Mouse (Mus musculus) liver, embryonic 15.5 days (tissue): ENCODE data around the gene 2010111I01Rik. TPM values are rescaled to one million over a fixed set of nuclear protein-coding genes. Genes with fewer than 3 reads are reported as not detected.

Source experiments
- ATAC-seq: fragments of 200-750 bp; cut with Nextera tagmentation; 2 replicates; pipeline ENCODE4 v1.8.0; 2017; ENCODE audit warnings: moderate number of reproducible peaks, mild to moderate bottlenecking, moderate library complexity; ENCODE audit not compliant: insufficient read depth
- H3K27ac ChIP-seq: fragments of 300-500 bp; sonication (generic); replicated peaks from 2 replicates; pipeline ENCODE4 v1.5.1; 2015; ENCODE audit warnings: mild to moderate bottlenecking, inconsistent platforms
- H3K27me3 ChIP-seq: fragments of 300-500 bp; sonication (generic); 2 replicates; pipeline ENCODE4 v1.6.1; 2015; ENCODE audit warnings: mild to moderate bottlenecking, inconsistent platforms
- H3K36me3 ChIP-seq: fragments of 300-500 bp; sonication (generic); replicated peaks from 2 replicates; pipeline ENCODE4 v1.6.1; 2015; ENCODE audit warnings: moderate library complexity, mild to moderate bottlenecking, inconsistent platforms
- H3K4me1 ChIP-seq: fragments of 300-500 bp; sonication (generic); replicated peaks from 2 replicates; pipeline ENCODE4 v1.6.1; 2015; ENCODE audit warnings: inconsistent platforms
- H3K4me2 ChIP-seq: fragments of 300-500 bp; sonication (generic); 2 replicates; pipeline ENCODE4 v1.6.1; 2015; ENCODE audit warnings: moderate library complexity, mild to moderate bottlenecking, inconsistent platforms
- H3K4me3 ChIP-seq: fragments of 300-500 bp; sonication (generic); replicated peaks from 2 replicates; pipeline ENCODE4 v1.5.1; 2015; ENCODE audit warnings: mild to moderate bottlenecking, inconsistent platforms
- H3K9ac ChIP-seq: fragments of 300-500 bp; sonication (generic); 2 replicates; pipeline ENCODE4 v1.6.1; 2015; ENCODE audit warnings: moderate library complexity, mild to moderate bottlenecking, inconsistent platforms
- H3K9me3 ChIP-seq: fragments of 300-500 bp; sonication (generic); replicated peaks from 2 replicates; pipeline ENCODE4 v1.6.1; 2016; ENCODE audit warnings: inconsistent platforms
- WGBS: fragments of 180-500 bp; shearing (Covaris S2); methylation state at CpG from one replicate; pipeline ENCODE4 v1.1.7; 2015; ENCODE audit warnings: mixed read lengths; ENCODE audit not compliant: insufficient replicate concordance; 5-methylcytosine and 5-hydroxymethylcytosine counted together
- polyA plus RNA-seq: library from polyadenylated mRNA; unstranded; fragments of >200 nt; fragmentation: Nextera tagmentation; extraction: Ambion mirVana; gene quantifications from 2 replicates; pipeline ENCODE4 v1.2.1, GENCODE M21; 2015

2010111I01Rik gene
- polyA plus RNA-seq, 1 experiment from 2014 or later = 14.6 TPM

DNA sequence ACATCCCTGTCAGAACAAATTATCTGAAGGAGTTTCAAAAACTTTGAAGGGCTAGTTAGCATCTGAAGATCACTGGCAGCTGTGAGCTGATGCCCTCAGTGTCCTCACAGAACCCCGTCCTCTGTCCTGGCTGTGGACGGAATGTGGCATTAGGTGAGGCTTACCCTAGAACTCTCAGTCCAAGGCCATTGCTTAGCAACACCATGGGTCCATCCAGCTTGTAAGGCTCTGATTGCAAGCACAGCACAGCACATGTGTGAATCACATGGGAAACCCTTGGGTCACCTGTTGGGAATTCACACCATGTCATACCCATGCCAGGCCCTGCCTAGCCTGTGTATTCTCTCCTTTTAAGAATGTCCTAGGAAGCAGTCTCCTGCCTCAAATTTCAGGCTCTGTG is 332.3 kb downstream of the 2010111I01Rik start:
- H3K4me3 ChIP-seq = no peak overlapping the region
- no peak for ATAC-seq
- H3K9me3 ChIP-seq = no peaks in the 10 kb centered on the region
- H3K4me2 ChIP-seq = no peak overlapping the region
- no peaks in the 10 kb centered on the region for H3K27me3 ChIP-seq
- H3K4me1 ChIP-seq = peaks cover 8% of the 10 kb centered on the region
- no peak overlapping the region for H3K27ac ChIP-seq
- no peak overlapping the region for H3K9ac ChIP-seq
- H3K36me3 ChIP-seq = peaks cover 34% of the 10 kb centered on the region
- WGBS = 72% methylated on average over 2 of the region's 2 CpGs

DNA sequence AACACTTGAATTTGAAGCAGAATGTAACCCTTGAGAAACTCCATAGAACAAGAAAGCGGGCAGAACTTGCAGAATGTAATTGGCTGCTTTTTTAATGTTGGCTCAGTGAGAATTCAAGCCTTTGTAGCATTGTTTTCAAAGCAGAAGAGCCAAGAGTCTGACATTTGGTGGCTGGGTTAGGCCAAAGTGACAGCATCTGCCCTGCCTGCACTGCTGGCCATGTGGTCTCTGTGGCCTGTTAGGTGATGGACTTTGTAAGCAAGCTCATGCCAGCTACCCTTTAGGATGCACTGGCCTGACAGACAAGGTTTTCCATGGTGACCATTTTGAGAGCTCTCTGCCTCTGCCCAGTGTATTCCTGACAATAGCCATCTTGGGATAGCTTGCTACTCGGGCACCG is 333.2 kb downstream of the 2010111I01Rik start:
- H3K27me3 ChIP-seq = no peaks in the 10 kb centered on the region
- peaks cover 43% of the 10 kb centered on the region for H3K36me3 ChIP-seq
- whole genome bisulfite sequencing = 79% methylated on average over 3 of the region's 3 CpGs
- H3K4me1 ChIP-seq = peaks cover 8% of the 10 kb centered on the region
- H3K27ac ChIP-seq = no peak overlapping the region
- H3K9ac ChIP-seq = no peak overlapping the region
- no peak overlapping the region for H3K4me3 ChIP-seq
- ATAC-seq = no peak
- H3K9me3 ChIP-seq = no peaks in the 10 kb centered on the region
- no peak overlapping the region for H3K4me2 ChIP-seq

DNA sequence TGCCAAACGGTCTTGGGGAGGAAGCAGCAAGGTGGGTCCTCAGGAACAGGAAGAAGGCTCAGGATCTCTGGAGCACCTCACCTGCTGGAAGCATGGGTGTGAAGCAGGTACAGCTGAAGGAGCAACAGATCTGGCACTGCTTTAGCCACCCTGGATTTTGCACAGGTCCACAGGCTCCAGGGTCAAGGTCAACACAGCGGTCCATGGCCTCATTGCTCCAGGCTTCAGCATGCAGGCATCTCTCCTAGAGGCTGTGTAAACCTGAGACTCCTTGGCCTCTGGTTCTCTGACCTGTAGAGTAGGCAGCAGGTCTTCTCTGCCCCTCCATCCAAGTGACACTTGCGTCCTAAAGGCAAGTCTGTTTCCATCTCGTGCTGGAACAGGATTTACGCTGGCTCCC is 334.2 kb downstream of the 2010111I01Rik start:
- 72% methylated on average over 5 of the region's 5 CpGs for WGBS
- ATAC-seq = no peak
- H3K9ac ChIP-seq = no peak overlapping the region
- no peak overlapping the region for H3K27ac ChIP-seq
- H3K4me2 ChIP-seq = no peak overlapping the region
- H3K4me3 ChIP-seq = no peak overlapping the region
- peaks cover 2% of the 10 kb centered on the region for H3K4me1 ChIP-seq
- peaks cover 53% of the 10 kb centered on the region for H3K36me3 ChIP-seq
- H3K27me3 ChIP-seq = no peaks in the 10 kb centered on the region
- no peaks in the 10 kb centered on the region for H3K9me3 ChIP-seq

DNA sequence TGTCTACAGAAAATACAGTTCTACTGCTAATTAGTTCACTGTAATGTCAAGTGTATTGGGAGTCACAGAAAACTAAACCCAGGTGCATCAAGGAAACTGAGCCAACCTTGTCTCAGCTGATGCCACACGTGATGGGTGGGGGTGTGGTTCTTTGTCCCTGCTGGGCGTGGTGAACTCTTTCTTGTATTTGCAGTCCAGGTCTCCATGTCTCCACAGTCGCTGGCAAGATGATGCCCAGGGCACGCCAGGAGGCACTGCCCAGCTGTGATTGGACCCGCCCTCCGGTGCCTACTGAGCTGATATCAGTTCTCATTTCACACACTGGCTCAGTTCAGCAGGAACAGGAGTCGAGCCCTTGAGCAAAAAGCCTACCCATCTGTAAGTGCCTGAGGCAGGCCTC is 336.2 kb downstream of the 2010111I01Rik start:
- no peak overlapping the region for H3K9ac ChIP-seq
- H3K9me3 ChIP-seq = no peaks in the 10 kb centered on the region
- no peak for ATAC-seq
- H3K4me3 ChIP-seq = no peak overlapping the region
- 63% methylated on average over 7 of the region's 7 CpGs for WGBS
- H3K4me1 ChIP-seq = no peaks in the 10 kb centered on the region; the same call in 1 of the 2 replicates
- H3K4me2 ChIP-seq = no peak overlapping the region
- H3K27me3 ChIP-seq = no peaks in the 10 kb centered on the region
- peaks cover 54% of the 10 kb centered on the region for H3K36me3 ChIP-seq
- no peak overlapping the region for H3K27ac ChIP-seq

DNA sequence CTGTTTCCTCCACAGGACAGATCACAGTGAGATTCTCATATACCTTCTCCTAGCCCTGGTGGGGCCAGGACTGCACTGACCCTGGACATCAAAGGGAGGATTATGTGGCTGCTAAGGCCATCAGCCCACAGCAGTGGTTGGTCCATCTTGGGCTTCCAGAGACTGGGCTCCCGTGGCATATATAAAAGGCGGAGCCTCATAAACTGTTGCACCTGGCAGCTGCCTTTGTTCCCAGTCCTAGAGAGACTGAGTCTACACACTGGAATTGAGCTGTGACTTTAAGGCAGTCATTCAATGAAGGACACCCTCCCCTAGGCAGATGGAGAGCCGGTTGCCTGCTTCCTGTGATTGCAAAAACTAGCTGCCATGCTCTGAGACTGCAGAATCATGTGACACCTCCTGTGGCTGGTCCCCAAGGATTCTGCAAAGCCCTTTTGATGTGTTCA is 337.1 kb downstream of the 2010111I01Rik start:
- ATAC-seq = no peak
- Histone ChIP-seq H3K4me3 (no peak overlapping the region), H3K4me2 (no peak overlapping the region), H3K9ac (no peak overlapping the region), H3K4me1 (no peaks in the 10 kb centered on the region; the same call in 1 of the 2 replicates), H3K27me3 (no peaks in the 10 kb centered on the region), H3K36me3 (peaks cover 54% of the 10 kb centered on the region), H3K27ac (no peak overlapping the region), H3K9me3 (no peaks in the 10 kb centered on the region)
- 49% methylated on average over 3 of the region's 3 CpGs for WGBS

DNA sequence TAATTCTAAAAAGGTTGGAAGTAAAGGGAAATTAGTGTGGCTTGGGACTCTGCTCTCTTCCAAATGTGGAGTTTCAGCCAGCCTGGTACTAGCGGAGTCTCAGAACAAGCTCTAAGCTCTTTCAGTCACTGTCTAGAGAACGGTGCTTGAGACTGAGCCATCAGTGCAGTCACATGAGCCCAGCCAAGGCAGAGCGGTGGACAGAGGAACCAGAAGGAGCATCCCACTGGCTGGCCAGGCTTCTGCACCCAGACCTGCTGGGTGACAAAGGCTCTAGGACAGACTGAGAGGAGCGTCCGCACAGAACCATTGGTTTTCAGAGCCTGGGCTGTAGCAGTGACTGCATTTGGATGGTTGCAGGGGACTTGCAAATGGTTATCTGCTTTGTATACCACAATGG is 337.7 kb downstream of the 2010111I01Rik start:
- Histone ChIP-seq H3K9me3 (no peaks in the 10 kb centered on the region), H3K36me3 (peaks cover 54% of the 10 kb centered on the region), H3K9ac (no peak overlapping the region), H3K4me1 (no peaks in the 10 kb centered on the region; the same call in 1 of the 2 replicates), H3K4me3 (no peak overlapping the region), H3K27ac (no peak overlapping the region), H3K27me3 (no peaks in the 10 kb centered on the region), H3K4me2 (no peak overlapping the region)
- 89% methylated on average over 5 of the region's 5 CpGs for WGBS
- ATAC-seq = no peak

DNA sequence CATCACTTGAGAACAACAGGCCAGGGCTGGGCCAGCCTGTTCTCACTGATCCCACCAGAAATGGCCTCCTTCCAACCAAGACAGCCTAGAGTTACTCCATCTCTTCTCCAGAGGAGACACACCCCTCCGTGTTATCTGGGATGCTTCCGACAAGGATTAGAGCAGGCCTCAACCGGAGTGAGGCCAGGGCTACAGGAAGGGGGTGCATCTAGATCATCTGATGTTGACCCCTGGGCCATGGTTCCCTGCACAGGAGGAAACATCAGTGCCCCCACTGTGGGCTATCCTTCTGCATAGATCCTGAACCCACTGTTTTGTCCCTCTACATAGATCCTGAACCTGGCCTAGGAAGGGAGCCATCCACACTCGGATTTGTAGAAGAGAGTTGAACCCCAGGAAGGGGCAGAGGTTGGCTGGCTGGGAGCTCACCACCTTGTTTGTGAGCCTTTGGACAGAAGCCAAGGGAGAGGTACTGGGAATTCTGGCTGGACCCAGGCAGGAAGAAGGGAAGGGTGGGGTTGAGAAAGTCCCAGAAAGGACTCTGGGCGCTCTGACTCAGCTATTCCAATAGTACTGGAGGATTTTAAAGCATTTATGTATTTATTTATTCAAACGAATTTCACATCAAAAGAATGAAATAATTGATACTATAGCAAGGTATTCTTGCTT is 339.6 kb downstream of the 2010111I01Rik start:
- ATAC-seq = no peak
- Histone ChIP-seq H3K9me3 (no peaks in the 10 kb centered on the region), H3K4me1 (no peaks in the 10 kb centered on the region; the same call in 1 of the 2 replicates), H3K4me3 (no peak overlapping the region), H3K27ac (no peak overlapping the region), H3K9ac (no peak overlapping the region), H3K4me2 (no peak overlapping the region), H3K27me3 (no peaks in the 10 kb centered on the region), H3K36me3 (peaks cover 38% of the 10 kb centered on the region)
- 66% methylated on average over 6 of the region's 6 CpGs for WGBS

DNA sequence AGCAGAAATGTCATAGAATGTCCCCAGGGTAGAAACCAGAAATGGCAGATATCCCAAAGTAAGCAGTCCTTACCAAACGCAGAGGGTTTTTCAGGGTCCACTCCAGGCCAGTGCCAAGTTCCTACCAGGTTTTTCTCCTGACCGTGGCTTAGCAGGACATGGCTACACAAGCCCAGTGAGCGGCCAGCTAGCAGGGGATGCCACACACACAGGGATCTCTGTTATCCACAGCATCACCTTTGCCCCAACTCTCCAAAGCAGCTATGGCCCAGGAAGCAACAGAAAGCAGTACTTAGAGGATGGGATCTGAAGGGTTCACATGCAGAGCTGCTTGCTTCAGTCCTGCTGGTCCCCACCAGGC is 340.1 kb downstream of the 2010111I01Rik start:
- no peak for ATAC-seq
- Histone ChIP-seq H3K4me3 (no peak overlapping the region), H3K9ac (no peak overlapping the region), H3K9me3 (no peaks in the 10 kb centered on the region), H3K27ac (no peak overlapping the region), H3K4me2 (no peak overlapping the region), H3K27me3 (no peaks in the 10 kb centered on the region), H3K36me3 (peaks cover 34% of the 10 kb centered on the region), H3K4me1 (no peaks in the 10 kb centered on the region; the same call in 1 of the 2 replicates)
- WGBS = 71% methylated on average over 3 of the region's 3 CpGs

DNA sequence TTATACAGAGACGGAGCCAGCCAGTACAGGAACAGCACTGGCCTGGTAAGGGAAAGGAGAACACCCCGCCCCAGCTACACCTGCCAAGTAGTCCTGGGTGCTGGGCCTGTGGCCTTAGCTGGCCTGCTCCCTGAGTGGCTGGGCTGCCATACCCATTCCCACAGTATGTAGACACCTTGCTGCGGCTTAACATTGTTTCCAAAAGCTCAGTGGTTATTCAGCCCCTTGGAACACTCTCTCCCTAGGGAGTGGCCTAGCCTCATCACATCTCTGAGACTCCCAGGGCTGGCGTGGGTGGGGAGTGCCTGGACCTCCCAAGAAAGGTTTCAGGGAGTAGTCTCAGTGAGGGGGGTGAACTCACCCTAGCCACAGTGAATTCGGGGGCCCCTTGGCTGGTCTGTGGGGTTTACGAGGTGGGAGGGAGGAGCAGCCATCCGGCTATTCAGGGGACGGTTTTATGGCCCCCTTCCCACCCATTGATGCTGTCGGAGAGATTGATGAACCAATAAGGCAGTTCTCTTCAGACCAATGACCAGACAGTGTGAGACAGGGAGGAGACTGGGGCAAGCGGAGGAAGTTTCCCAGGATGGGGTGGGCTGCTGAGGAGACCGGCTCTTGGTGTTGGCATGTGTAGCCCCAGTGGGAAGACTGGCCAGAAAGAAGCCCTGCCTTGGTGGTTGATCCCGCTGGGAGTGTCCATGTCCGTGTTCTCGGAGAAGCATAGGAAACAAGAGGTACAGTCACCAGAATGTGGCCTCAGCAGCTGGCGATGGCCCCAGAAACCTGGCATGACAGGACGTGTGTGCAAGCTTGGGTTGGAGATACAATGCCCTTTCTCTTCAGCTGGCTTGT is 340.7 kb downstream of the 2010111I01Rik start:
- H3K27me3 ChIP-seq = no peaks in the 10 kb centered on the region
- no peaks in the 10 kb centered on the region for H3K9me3 ChIP-seq
- H3K4me2 ChIP-seq = no peak overlapping the region
- H3K4me3 ChIP-seq = no peak overlapping the region
- no peak overlapping the region for H3K27ac ChIP-seq
- no peak for ATAC-seq
- no peaks in the 10 kb centered on the region; the same call in 1 of the 2 replicates for H3K4me1 ChIP-seq
- H3K36me3 ChIP-seq = peaks cover 29% of the 10 kb centered on the region
- WGBS = 73% methylated on average over 16 of the region's 16 CpGs
- H3K9ac ChIP-seq = no peak overlapping the region

DNA sequence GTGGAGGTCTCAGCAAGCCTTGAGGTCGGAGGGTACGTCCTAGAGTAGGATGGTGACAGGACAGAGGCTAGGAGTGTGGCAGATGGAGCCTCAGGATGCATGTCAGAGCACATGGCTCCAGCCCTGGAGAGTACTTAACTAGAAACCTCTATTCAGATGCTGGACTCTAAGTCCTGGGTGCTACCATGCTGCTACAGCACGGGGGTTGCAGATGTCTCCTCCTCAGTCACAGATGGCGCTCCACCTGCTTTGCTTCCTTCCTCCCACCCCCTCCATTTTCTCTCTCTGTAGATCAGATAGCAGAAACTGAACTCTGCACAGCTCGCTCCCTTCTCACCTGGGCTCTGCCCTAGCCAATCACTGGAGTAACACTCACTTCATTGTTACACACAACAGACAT is 342.1 kb downstream of the 2010111I01Rik start:
- no peaks in the 10 kb centered on the region for H3K27me3 ChIP-seq
- ATAC-seq = no peak
- H3K9ac ChIP-seq = no peak overlapping the region
- H3K4me2 ChIP-seq = no peak overlapping the region
- no peak overlapping the region for H3K27ac ChIP-seq
- H3K4me1 ChIP-seq = no peaks in the 10 kb centered on the region; the same call in 1 of the 2 replicates
- H3K9me3 ChIP-seq = no peaks in the 10 kb centered on the region
- WGBS = 63% methylated on average over 5 of the region's 5 CpGs
- no peak overlapping the region for H3K4me3 ChIP-seq
- peaks cover 22% of the 10 kb centered on the region for H3K36me3 ChIP-seq

DNA sequence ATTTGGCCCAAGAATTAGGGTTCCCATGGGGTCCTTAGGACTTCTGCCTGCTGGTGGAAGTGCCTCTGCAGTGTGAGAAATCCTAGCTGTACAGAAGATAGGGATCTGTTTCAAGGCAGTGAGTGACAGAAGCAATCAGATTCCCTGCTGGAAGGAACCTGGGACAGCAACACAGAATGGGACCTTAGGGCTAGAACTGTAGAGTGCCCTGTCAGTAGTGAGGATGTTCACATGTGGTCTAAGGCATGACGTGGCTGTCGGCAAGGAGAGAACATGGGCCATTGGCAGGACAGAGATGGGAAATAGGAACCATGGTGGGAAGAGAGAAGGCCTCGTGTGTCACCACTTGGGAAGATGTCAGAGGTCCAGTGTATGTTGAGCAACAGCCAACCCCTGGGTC is 344.9 kb downstream of the 2010111I01Rik start:
- H3K4me3 ChIP-seq = no peak overlapping the region
- no peaks in the 10 kb centered on the region for H3K36me3 ChIP-seq
- no peaks in the 10 kb centered on the region for H3K9me3 ChIP-seq
- H3K4me1 ChIP-seq = peaks cover 18% of the 10 kb centered on the region
- 64% methylated on average over 3 of the region's 3 CpGs for WGBS
- H3K4me2 ChIP-seq = no peak overlapping the region
- no peak for ATAC-seq
- H3K27me3 ChIP-seq = no peaks in the 10 kb centered on the region
- H3K27ac ChIP-seq = no peak overlapping the region
- H3K9ac ChIP-seq = no peak overlapping the region
